Mouse (Mus musculus) splenic B cell, adult 2 months (primary cell): Measurements from ENCODE around the gene Dlgap5.

ENCODE experiments used
- DNase-seq: peaks from one replicate; pipeline ENCODE4 v3.0.0-alpha.2; 2011; ENCODE audit warnings: low read depth, low spot score
- H3K27me3 ChIP-seq: 2 replicates; pipeline ENCODE4 v1.6.1; 2012; ENCODE audit warnings: mild to moderate bottlenecking, low read length, moderate library complexity, mixed read lengths; ENCODE audit not compliant: control insufficient read depth, poor library complexity, insufficient read depth, severe bottlenecking
- H3K36me3 ChIP-seq: 2 replicates; pipeline ENCODE4 v1.6.1; 2012; ENCODE audit warnings: mild to moderate bottlenecking, low read length, moderate library complexity, mixed read lengths; ENCODE audit not compliant: control insufficient read depth, poor library complexity, insufficient read depth, severe bottlenecking

Gene Dlgap5

DNA sequence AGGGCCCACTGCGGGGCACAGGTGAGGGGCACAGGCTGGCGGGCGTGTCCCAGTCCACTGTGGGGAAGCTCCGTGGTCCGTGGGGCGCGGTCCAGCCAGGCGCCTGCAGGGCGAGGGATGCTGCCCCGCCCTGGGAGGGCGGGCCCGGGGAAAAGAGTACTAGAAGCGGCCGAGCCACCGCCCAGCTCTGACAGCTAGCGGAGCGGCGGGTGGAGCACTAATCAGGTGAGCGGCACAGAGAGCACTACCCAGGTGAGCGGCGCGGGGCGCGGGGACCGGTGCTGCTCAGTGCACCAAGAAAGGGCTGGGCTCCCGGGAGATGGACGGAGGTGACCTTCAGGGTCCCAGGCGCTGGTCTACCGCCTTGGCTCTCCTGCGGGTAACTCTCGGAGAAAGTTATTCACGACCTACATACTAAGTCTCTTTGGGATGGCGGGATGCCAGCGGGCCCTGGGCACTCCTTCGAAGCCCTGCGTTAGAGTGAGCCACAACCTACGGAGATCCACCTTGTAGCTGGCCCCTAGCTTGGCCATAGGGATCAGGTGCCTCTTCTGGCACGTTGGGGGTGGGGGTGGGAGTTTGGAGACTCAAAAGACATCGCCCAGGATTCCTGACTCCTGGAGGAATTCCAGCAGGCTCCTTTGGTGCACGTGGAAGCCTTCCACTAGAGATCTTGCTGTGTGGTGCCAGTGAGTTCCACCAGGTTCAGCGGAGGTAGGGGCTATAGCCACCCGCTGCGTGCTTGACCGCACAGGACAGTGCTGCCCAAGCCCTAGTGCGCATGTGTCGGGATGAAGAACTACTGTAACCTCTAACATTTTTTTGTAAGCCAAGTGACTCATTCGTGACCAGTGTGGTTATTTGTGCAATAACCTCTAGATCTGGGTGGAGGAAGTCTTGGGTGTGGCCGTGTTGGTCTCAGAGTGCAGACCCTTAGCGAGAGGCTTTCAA lies 44.2 kb downstream of the Dlgap5 start:
- H3K27me3 ChIP-seq: no peaks in the 10 kb centered on the region
- DNase-seq: peak; percentile 26
- H3K36me3 ChIP-seq: no peaks in the 10 kb centered on the region; the same call in 1 of the 2 replicates

DNA sequence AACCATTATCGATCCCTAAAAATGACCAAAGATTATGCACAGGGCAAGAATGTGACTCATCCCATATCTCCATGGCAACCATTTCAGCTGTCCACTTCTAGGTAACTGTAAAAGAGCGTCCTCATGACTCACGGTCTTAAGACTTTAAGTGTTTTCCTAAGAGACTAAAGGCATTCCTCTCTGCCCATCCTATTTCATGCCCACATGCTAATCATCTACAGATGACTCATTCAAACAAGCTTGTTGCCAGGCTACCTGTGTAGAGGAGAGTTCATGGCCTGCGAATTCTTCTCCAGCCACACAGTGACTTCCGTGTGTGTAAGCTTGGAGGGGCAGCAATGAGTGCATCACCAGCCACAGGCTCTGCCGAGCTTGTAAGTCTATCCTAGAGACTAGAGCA lies 46.5 kb downstream of the Dlgap5 start:
- Histone ChIP-seq H3K27me3 (no peaks in the 10 kb centered on the region), H3K36me3 (no peaks in the 10 kb centered on the region)
- DNase-seq: no peak

- H3K36me3 ChIP-seq: no peaks in the 10 kb centered on the region
- no peaks in the 10 kb centered on the region for H3K27me3 ChIP-seq
- no peak for DNase-seq
Measured at GRCm38 (mm10) chr14:47370790-47371189, 47.4 kb downstream of the Dlgap5 start.

DNA sequence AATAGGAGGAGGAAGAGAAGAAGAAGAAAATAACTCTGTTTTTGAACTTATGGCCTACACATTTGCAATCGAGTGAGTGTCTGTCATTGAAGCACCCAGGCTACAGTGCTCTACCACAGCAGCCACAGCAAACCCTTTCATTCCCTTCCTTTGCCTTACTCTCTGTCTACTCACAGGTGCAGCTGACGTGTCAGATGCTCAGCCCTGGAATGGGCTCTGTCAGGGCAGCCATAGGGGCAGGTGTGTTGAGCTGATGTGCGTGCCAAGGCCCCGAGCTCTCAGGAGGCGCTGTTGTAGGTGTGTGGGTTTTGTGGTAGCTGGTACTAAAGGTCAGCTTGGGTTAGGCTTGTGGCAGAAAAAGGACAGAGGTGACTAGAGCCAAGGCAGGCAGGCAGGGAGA lies 48.5 kb downstream of the Dlgap5 start:
- no peak for DNase-seq
- H3K27me3 ChIP-seq: no peaks in the 10 kb centered on the region

GRCm38 (mm10) chr14:47367461-47367860 lies 50.7 kb downstream of the Dlgap5 start, which contains the start of gene Lgals3:
Gene Lgals3, plus strand, starts transcription at chr14:47367751.
- no peaks in the 10 kb centered on the region for H3K27me3 ChIP-seq
- no peak for DNase-seq
- H3K36me3 ChIP-seq: no peaks in the 10 kb centered on the region

More for the DNA sequence above, 48.5 kb downstream of the Dlgap5 start:
- no peaks in the 10 kb centered on the region for H3K36me3 ChIP-seq

DNA sequence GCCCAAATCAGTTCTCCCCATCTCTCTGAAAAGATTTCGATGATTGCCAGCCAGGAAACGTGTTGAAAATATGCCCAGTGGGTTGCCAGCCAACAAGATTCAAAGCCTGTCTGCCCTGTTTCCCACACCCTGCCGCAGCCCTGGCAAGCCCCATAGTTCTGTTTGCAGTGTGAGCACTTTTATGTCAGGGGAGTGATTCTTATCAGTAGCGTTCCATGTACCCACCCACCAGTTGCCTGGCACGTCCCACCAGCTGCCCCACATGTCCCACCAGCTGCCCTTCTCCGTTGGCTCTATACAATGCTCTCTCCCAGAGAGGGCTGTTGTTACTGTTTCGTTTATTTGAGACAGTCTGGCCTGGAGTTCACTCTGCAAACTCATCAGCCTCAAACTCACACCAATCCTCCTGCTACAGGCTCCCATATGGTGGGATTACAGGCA lies 51.3 kb downstream of the Dlgap5 start:
- Histone ChIP-seq H3K36me3 (no peaks in the 10 kb centered on the region), H3K27me3 (no peaks in the 10 kb centered on the region)
- no peak for DNase-seq

DNA sequence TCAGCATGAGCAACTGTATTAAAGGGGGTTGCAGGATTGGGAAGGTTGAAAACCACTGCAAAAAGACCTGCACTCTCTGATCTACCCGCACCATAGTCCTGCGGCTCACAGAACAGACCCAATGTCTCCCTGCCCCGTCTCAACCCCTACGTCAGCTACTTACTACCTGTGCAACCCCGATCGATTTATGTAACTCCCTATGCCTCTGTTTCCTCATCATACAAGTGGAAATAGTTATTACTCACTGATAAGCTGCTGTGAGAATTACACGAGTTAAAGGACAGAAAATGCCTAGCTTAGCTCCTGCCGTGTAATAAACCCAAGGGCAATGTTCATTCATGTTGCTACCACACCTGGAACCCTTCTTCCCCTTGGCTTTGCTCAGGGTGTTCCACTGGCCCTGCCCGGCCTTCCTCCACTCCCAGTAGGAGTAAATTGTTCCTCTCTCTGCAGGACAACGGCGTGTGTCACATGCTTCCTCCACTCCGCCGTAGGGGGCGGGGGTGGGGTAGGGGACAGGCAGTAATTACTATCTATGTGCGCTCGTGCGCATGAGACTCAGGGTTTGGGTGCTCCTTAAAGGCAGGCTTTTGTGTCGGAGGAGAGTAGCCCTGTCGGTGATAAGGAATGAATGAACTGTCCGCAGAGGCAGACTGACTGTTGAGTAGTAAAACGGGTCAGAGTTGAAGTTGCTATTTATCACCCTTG lies 53.3 kb downstream of the Dlgap5 start:
- H3K36me3 ChIP-seq: no peaks in the 10 kb centered on the region
- DNase-seq: no peak
- H3K27me3 ChIP-seq: no peaks in the 10 kb centered on the region

DNA sequence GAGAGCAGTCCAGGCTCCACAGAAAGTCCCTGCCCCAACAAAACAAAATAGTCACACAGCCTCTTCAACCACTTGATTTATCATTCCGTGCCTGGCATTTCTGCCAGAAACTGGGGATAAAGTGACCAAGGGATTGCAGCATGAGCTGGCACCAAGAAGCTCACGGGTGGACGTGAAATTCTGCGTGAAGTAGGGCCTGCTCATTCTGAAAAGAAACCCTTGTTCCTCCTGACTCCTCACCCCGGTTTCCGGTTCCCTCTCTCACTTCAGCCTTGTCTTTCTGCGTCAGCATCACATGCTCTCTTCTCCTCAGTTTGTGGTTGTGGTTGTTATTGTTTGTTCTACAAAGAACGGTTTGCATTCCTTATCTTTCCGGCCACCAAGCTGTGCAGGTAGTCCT lies 56.3 kb downstream of the Dlgap5 start:
- H3K36me3 ChIP-seq: no peaks in the 10 kb centered on the region
- H3K27me3 ChIP-seq: no peaks in the 10 kb centered on the region
- peak; percentile 35 for DNase-seq

DNA sequence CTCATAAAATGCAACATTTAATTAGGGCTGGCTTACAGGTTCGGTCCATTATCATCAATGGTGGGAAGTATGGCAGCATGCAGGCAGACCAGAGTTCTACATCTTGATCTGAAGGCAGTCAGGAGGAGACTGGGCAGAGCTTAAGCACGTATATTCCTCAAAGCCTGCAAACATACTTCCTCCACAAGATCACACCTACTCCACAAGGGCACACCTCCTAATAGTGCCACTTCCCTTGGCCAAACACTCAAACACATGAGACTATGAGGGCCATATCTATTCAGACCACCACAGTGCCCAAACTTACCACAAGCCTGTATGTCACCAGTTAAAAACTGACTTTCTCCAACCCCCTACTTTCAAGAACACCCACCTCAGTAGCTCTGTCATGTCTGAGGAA lies 56.8 kb downstream of the Dlgap5 start:
- DNase-seq: peak; percentile 10
- H3K27me3 ChIP-seq: no peaks in the 10 kb centered on the region
- no peaks in the 10 kb centered on the region for H3K36me3 ChIP-seq

- H3K36me3 ChIP-seq: no peaks in the 10 kb centered on the region
- H3K27me3 ChIP-seq: no peaks in the 10 kb centered on the region
- peak; percentile 58 for DNase-seq
Measured at GRCm38 (mm10) chr14:47359610-47360009, 58.6 kb downstream of the Dlgap5 start.

DNA sequence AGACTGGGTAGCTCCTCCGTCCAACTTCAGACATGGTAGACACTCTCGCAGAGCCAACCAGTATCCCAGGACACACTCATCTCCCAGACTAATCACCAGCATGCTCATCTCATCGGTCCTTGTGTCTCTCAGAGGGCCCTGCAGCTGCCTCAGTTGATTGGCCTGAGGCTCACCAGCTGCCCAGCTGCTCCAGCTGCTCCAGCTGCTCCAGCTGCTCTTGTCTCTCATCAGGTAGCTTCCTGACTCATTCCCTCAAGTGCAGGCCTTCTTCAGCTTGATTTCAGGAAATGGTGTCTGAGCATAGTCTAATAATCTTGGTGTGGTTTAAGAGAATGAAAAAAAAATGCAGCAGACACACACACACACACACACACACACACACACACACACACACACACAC lies 61.6 kb downstream of the Dlgap5 start:
- no peak for DNase-seq

GRCm38 (mm10) chr14:47354948-47355347 lies 63.3 kb downstream of the Dlgap5 start:
- no peaks in the 10 kb centered on the region for H3K36me3 ChIP-seq
- DNase-seq: no peak

More for the DNA sequence above, 61.6 kb downstream of the Dlgap5 start:
- Histone ChIP-seq H3K27me3 (no peaks in the 10 kb centered on the region), H3K36me3 (no peaks in the 10 kb centered on the region)

DNA sequence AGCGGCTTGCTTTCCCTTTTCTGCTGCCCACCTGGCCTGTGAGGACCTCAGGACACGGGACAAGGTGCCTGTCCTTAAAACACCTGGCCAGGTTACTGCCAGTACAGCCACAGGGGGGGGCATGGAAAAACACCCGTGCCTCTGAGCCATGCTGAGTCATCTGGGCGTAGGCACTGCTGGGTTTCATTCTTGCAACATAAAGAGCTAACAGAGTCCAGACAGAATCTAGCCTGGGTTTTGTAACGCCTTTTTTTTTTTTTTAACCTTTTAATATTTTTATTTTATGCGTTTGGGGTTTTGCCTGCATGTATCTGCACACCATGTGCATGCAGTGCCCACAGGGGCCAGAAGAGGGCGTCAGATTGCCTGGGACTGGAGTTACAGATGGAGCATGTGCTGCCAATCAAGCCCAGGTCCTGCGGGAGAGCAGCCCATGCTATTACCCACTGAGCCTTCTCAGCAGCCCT lies 64.1 kb downstream of the Dlgap5 start:
- Histone ChIP-seq H3K27me3 (no peaks in the 10 kb centered on the region), H3K36me3 (no peaks in the 10 kb centered on the region)
- DNase-seq: no peak

More at GRCm38 (mm10) chr14:47354948-47355347, 63.3 kb downstream of the Dlgap5 start:
- H3K27me3 ChIP-seq: no peaks in the 10 kb centered on the region

- Histone ChIP-seq H3K36me3 (no peaks in the 10 kb centered on the region), H3K27me3 (no peaks in the 10 kb centered on the region)
- DNase-seq: no peak
Measured at GRCm38 (mm10) chr14:47353240-47353639, 65.0 kb downstream of the Dlgap5 start.

DNA sequence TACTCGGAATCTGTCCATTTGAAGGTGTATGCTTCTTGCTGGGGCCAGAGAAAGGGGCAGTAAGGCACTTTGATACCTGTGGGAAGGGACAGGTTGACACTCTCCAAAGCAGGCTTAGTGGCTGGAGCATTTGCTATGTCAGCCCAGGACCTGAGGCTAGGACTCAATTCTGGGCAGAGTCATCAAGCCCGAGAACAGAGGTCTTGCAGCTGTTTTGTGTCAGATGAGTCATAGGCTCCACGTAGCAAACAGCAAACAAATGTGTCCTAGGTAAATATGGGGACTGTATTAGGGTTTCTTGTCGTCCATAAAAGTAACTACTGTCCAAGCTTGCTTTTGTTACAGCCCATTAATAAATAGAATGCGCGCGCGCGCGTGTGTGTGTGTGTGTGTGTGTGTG lies 65.9 kb downstream of the Dlgap5 start:
- Histone ChIP-seq H3K27me3 (no peaks in the 10 kb centered on the region), H3K36me3 (no peaks in the 10 kb centered on the region)
- DNase-seq: no peak
